Mouse (Mus musculus): ENCODE measurements around the gene Raly. TPM values are rescaled to one million over a fixed set of nuclear protein-coding genes. Genes with fewer than 3 reads are reported as not detected.

The Raly gene
- polyA plus RNA-seq, 1 experiment, result 178 TPM

DNA sequence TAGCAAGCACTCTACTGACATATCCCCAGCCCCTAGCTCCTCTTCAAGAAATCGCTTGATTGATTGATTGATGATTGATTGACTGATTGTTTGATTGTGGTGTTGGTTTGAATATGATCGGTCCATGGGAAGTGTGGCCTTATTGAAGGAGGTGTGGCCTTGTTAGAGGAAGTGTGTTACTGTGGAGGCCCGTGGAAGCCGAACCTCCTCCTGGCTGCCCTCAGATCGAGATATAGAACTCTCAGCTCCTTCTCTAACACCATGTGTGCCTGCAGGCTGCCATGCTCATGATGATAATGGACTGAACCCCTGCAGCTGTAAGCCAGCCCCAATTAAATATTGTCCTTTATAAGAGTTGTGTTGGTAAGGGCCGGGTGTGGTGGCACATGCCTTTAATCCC, 23.8 kb upstream of the Raly start:
- TF ChIP-seq POLR2A (IDR thresholded peaks at IDR 0.05; ENCODE audit: low read depth, low read length), result no peak
- TF ChIP-seq CTCF (IDR thresholded peaks at IDR 0.05; ENCODE audit: extremely low read depth, insufficient read length, insufficient replicate concordance, low read depth, low read length), result no peak
- WGBS, result 74% methylated on average over 6 of the region's 6 CpGs
- Histone ChIP-seq H3K4me3 (ENCODE audit: low read depth, low read length) (no peak overlapping the region), H3K36me3 (ENCODE audit: control insufficient read depth, insufficient read depth, low read length) (no peaks in the 10 kb centered on the region), H3K27me3 (ENCODE audit: control insufficient read depth, insufficient read depth, low read length) (no peaks in the 10 kb centered on the region), H3K27ac (ENCODE audit: insufficient read depth, low read depth, low read length) (no peak overlapping the region), H3K4me1 (ENCODE audit: control insufficient read depth, insufficient read depth, insufficient read length, low read length) (peaks cover 5% of the 10 kb centered on the region)

- Histone ChIP-seq H3K4me3 (ENCODE audit: low read depth, low read length) (no peak within 1 kb of the TSS), H3K36me3 (ENCODE audit: control insufficient read depth, insufficient read depth, low read length) (no peaks in the 10 kb centered on the region), H3K27me3 (ENCODE audit: control insufficient read depth, insufficient read depth, low read length) (no peaks in the 10 kb centered on the region), H3K4me1 (ENCODE audit: control insufficient read depth, insufficient read depth, insufficient read length, low read length) (peaks cover 5% of the 10 kb centered on the region), H3K27ac (ENCODE audit: insufficient read depth, low read depth, low read length) (no peak within 1 kb of the TSS)
- no peak for TF ChIP-seq POLR2A (IDR thresholded peaks at IDR 0.05; ENCODE audit: low read depth, low read length)
- TF ChIP-seq CTCF (IDR thresholded peaks at IDR 0.05; ENCODE audit: extremely low read depth, insufficient read length, insufficient replicate concordance, low read depth, low read length), result no peak
These were observed 21.0 kb upstream of the Raly start, which contains the start of gene Gm14214 for GRCm38 (mm10) chr2:154769930-154770329. Gene Gm14214, minus strand, starts transcription at chr2:154770030.

GRCm38 (mm10) chr2:154771604-154772003, 19.3 kb upstream of the Raly start:
- no peak overlapping the region for H3K27ac ChIP-seq (ENCODE audit: insufficient read depth, low read depth, low read length)
- 81% methylated on average over 8 of the region's 8 CpGs for WGBS
- no peak overlapping the region for H3K4me3 ChIP-seq (ENCODE audit: low read depth, low read length)
- H3K4me1 ChIP-seq (ENCODE audit: control insufficient read depth, insufficient read depth, insufficient read length, low read length), result no peaks in the 10 kb centered on the region
- H3K27me3 ChIP-seq (ENCODE audit: control insufficient read depth, insufficient read depth, low read length), result no peaks in the 10 kb centered on the region
- no peak for TF ChIP-seq POLR2A (IDR thresholded peaks at IDR 0.05; ENCODE audit: low read depth, low read length)
- no peak for TF ChIP-seq CTCF (IDR thresholded peaks at IDR 0.05; ENCODE audit: extremely low read depth, insufficient read length, insufficient replicate concordance, low read depth, low read length)
- H3K36me3 ChIP-seq (ENCODE audit: control insufficient read depth, insufficient read depth, low read length), result no peaks in the 10 kb centered on the region

DNA sequence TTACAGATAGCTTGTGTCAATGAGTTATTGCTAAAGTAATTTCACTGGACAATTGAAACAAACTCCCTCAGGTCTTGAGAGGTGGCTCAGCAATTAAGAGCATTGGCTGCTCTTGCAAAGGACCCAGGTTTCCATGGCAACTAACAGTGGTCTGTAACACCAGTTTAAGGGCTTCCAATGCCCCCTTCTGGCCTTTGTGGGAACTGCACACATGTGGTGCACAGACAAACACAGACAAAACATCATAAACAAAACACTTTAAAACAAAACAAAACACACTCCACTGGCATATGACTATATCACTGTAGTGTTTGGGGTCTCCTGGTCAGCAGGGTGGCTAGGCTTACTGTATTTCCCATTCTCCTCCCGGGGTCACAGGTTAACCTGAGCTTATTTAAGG, 16.9 kb upstream of the Raly start:
- Histone ChIP-seq H3K4me1 (ENCODE audit: control insufficient read depth, insufficient read depth, insufficient read length, low read length) (no peaks in the 10 kb centered on the region), H3K27me3 (ENCODE audit: control insufficient read depth, insufficient read depth, low read length) (no peaks in the 10 kb centered on the region), H3K27ac (ENCODE audit: insufficient read depth, low read depth, low read length) (no peak overlapping the region), H3K36me3 (ENCODE audit: control insufficient read depth, insufficient read depth, low read length) (no peaks in the 10 kb centered on the region), H3K4me3 (ENCODE audit: low read depth, low read length) (no peak overlapping the region)
- TF ChIP-seq CTCF (IDR thresholded peaks at IDR 0.05; ENCODE audit: extremely low read depth, insufficient read length, insufficient replicate concordance, low read depth, low read length), result no peak
- TF ChIP-seq POLR2A (IDR thresholded peaks at IDR 0.05; ENCODE audit: low read depth, low read length), result no peak
- 63% methylated on average over 1 of the region's 1 CpGs for WGBS

DNA sequence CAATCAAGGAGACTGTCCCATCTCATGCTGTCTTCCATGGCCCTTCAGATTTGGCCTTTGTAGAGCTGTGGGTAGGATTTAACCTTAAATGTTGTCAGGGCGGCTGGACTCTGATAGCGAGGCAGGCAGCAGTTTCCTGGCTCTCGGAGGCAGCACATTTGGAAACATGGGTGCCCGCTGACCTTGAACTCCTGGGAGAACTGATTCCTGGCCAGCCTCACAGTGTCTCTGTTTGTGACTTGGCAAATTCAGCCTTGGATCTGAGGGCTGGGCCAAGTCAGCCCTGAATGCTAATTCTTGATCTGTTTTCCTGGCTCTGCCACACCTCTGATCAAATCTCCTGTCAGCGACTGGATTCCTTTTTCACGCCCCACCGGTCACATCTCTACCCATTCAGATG, 14.4 kb upstream of the Raly start:
- no peaks in the 10 kb centered on the region for H3K4me1 ChIP-seq (ENCODE audit: control insufficient read depth, insufficient read depth, insufficient read length, low read length)
- no peak overlapping the region for H3K27ac ChIP-seq (ENCODE audit: insufficient read depth, low read depth, low read length)
- no peaks in the 10 kb centered on the region for H3K27me3 ChIP-seq (ENCODE audit: control insufficient read depth, insufficient read depth, low read length)
- no peak for TF ChIP-seq POLR2A (IDR thresholded peaks at IDR 0.05; ENCODE audit: low read depth, low read length)
- no peaks in the 10 kb centered on the region for H3K36me3 ChIP-seq (ENCODE audit: control insufficient read depth, insufficient read depth, low read length)
- WGBS, result 52% methylated on average over 7 of the region's 7 CpGs
- no peak overlapping the region for H3K4me3 ChIP-seq (ENCODE audit: low read depth, low read length)

DNA sequence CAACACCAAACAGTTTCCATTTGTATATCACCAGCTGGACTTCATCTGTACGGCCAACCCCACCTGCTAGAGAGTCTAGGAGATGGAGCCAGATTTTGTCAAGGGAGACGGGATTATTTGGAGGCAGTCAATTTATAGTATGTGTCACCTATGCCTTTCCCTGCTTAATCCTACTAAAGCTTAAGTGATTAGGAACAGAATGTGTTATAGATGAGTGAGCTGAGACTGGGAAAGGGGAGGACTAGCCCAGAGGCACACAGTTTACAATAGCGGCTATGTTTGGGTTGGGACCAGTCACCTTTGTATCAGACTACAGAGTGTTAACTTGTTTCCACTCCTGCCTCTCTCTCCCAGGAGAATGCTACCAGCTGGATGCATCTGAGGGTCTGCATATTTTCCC, 11.2 kb upstream of the Raly start:
- Histone ChIP-seq H3K27ac (ENCODE audit: insufficient read depth, low read depth, low read length) (no peak overlapping the region), H3K4me1 (ENCODE audit: control insufficient read depth, insufficient read depth, insufficient read length, low read length) (no peaks in the 10 kb centered on the region), H3K27me3 (ENCODE audit: control insufficient read depth, insufficient read depth, low read length) (no peaks in the 10 kb centered on the region), H3K4me3 (ENCODE audit: low read depth, low read length) (no peak overlapping the region), H3K36me3 (ENCODE audit: control insufficient read depth, insufficient read depth, low read length) (no peaks in the 10 kb centered on the region)
- TF ChIP-seq POLR2A (IDR thresholded peaks at IDR 0.05; ENCODE audit: low read depth, low read length) (no peak), CTCF (IDR thresholded peaks at IDR 0.05; ENCODE audit: extremely low read depth, insufficient read length, insufficient replicate concordance, low read depth, low read length) (no peak)
- WGBS, result 62% methylated on average over 3 of the region's 3 CpGs

GRCm38 (mm10) chr2:154782361-154782760, 8.5 kb upstream of the Raly start:
- 76% methylated on average over 4 of the region's 4 CpGs for WGBS
- Histone ChIP-seq H3K36me3 (ENCODE audit: control insufficient read depth, insufficient read depth, low read length) (no peaks in the 10 kb centered on the region), H3K27me3 (ENCODE audit: control insufficient read depth, insufficient read depth, low read length) (no peaks in the 10 kb centered on the region), H3K4me1 (ENCODE audit: control insufficient read depth, insufficient read depth, insufficient read length, low read length) (no peaks in the 10 kb centered on the region), H3K27ac (ENCODE audit: insufficient read depth, low read depth, low read length) (no peak overlapping the region), H3K4me3 (ENCODE audit: low read depth, low read length) (no peak overlapping the region)
- TF ChIP-seq POLR2A (IDR thresholded peaks at IDR 0.05; ENCODE audit: low read depth, low read length) (no peak), CTCF (IDR thresholded peaks at IDR 0.05; ENCODE audit: extremely low read depth, insufficient read length, insufficient replicate concordance, low read depth, low read length) (no peak)
